Mouse (Mus musculus): Measurements from ENCODE around the gene Gm45716.

GRCm38 (mm10) chr11:90255687-90256086 is 68.2 kb downstream of the Gm45716 start:
- TF ChIP-seq CTCF (IDR thresholded peaks at IDR 0.05; ENCODE audit: extremely low read depth, insufficient read depth, insufficient read length, insufficient replicate concordance): no peak
- no peak for TF ChIP-seq POLR2A (IDR thresholded peaks at IDR 0.05; ENCODE audit: low read depth, low read length)

All from spleen, adult 2 months (tissue).